Mouse (Mus musculus): ENCODE results near the gene Prune2. TPM values are rescaled to one million over a fixed set of nuclear protein-coding genes. Genes with fewer than 3 reads are reported as not detected.

Gene Prune2
- total RNA-seq, 1 experiment from 2014 or later: 0.12 TPM

DNA sequence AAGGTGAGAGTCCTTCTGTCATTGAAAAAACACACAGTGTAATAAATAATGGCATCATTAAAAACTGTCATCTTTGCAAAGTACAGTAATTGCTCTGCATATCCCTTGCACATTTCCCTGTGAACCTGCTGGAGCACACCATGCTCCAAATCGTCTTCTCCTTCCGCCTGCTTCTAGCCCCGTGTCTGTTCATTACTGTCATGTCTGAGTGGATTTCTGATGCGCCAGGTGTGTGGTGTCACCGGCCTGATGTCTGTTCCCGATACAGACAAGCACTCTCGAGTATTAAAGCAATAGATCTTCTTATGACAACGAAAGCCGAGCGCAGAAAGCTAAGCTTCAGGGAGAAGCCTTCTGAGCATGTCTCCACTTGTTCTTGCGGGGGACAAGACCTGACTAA is 32.1 kb downstream of the Prune2 start:
- ATAC-seq (ENCODE audit: extremely low read depth, insufficient number of reproducible peaks, low FRiP score, poor library complexity, severe bottlenecking): no peak

DNA sequence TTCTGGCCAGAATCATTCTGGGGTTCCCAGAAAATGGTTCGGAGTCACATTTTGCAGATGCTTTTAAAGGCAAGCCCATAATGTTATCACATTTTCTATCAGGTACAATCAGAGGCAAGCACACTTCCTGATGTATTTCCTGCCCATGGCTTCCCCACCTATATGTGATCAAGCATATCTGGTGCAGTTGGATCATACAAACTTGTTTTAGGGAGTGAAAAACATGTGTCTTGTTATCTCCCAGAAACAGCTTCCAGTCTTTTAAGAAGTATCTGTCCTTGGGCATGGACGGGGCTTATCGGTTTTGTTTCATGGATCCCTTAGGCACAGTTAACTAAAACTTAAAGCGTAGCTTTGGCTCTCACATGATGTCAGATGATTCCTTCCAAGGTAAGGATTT is 36.2 kb downstream of the Prune2 start:
- no peak for ATAC-seq (ENCODE audit: extremely low read depth, insufficient number of reproducible peaks, low FRiP score, poor library complexity, severe bottlenecking)

DNA sequence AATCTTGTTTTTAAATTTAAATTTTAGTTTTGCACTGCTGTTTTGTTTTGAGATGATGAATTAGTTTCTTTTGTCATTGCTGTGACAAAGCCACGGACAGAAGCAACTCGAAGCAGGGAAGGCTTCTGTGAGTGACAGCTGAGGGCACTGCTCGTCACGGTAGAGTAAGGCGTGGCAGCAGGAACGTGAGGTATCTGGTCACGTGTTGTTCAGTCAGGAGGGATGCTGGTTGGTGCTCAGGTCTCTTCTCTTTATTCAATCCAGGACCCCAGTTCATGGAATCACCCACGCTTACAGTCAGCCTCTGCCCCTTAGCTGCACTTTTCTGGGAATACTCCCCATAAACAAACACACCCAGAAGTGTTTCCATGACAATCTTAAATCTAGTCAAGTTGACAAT is 38.3 kb downstream of the Prune2 start:
- ATAC-seq (ENCODE audit: extremely low read depth, insufficient number of reproducible peaks, low FRiP score, poor library complexity, severe bottlenecking): no peak

DNA sequence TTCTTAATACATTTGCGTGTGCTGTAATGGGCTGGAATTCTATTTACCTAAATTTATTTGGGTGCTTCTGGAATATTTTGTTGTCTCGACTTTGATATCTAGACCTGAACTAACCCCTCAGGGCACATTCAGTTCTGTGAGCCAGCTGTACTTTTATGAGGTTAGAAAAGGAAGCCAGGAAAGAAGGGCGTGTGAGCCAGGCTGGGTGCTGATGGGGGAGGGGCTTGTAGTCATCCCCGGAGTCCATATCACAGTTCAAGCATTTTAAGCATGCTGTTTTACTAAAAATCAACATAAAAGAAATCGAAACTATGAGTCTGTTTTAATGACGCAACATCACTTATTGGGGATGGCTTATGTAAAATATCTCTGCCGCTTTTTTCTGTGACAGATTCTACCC is 42.0 kb downstream of the Prune2 start:
- no peak for ATAC-seq (ENCODE audit: extremely low read depth, insufficient number of reproducible peaks, low FRiP score, poor library complexity, severe bottlenecking)

DNA sequence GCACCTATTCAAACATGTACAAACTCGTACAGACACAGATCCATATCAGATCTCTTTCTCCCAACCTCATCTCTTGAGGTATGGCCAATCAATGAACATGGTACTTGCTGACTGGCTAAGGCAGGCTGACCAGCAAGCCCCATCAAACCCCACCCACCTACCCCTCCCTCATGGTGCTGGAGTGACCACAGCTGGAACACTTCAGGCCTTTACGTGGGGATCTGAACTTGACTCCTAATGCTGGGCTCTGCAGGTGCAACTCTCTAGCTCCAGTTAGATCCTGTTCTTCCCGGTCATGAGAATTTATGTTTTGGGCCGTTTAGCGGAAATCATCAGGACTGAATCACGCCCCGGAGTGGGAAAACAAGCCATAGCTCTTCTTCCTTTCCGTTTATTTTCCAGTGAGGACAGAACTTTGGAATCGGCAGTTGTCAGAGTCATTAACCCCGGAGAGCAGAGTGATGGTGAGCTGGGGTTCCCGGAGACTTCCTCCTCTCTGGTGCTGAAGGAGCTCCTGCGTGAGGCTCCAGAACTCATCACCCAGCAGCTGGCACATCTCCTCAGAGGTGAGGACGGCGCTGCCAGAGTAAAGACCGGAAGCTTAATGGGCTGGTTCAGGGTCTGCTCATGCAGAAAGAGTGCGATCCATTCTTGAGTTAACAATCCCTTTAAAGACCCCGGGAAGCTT is 50.4 kb downstream of the Prune2 start:
- no peak for ATAC-seq (ENCODE audit: extremely low read depth, insufficient number of reproducible peaks, low FRiP score, poor library complexity, severe bottlenecking)

DNA sequence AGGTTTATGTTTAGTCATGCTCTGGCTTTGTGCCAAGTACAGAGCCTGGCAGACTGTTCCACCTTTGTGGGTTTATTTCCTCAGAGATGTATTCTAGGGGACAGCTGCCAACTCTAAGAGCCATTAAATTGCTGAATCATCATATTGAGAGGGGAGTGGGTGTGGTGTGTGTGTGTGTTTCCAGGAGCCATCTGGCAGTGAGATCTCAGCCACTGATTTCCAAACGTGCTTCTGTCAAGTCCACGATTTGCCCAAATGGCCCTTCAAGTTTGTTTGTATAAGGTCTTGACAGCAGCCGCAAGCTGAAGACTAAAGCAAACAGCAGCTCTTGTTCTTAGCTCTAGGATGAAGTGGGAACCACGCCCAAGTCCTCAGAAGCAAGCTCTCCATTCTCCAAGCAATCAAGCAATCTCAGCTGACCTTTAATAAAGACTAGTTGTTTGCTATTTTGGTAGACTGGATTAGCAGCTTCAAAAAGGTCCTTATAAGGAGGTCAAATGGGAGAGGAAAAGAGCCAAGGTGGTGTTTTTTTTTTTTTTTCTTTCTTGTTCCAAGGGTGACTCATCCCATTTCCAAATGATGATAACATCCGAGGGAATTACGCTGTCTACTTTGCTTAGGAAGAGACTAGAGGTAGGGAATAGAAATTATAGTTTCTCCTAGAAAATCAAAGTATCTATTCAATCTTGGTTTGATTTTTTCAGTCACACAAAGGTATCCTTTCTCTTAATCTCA is 55.5 kb downstream of the Prune2 start:
- no peak for ATAC-seq (ENCODE audit: extremely low read depth, insufficient number of reproducible peaks, low FRiP score, poor library complexity, severe bottlenecking)

DNA sequence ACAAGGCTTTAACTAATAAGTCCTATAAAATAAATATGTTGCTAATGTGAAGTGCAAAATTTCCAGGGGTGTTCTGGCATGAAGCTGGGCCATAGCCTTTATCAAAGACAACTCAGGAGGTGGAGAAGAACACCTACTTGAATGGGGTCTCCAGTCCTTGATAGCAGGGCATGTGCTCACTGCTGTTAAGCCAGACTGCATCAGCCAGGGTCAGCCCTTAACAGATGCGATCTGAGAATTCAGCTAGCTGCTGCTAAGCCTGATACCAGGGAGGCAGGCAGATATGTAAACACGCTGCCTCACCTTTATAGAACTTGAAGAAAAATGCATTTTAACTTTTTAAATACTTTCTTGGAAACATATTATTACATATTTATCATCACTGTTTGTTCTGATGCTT is 57.2 kb downstream of the Prune2 start:
- no peak for ATAC-seq (ENCODE audit: extremely low read depth, insufficient number of reproducible peaks, low FRiP score, poor library complexity, severe bottlenecking)

DNA sequence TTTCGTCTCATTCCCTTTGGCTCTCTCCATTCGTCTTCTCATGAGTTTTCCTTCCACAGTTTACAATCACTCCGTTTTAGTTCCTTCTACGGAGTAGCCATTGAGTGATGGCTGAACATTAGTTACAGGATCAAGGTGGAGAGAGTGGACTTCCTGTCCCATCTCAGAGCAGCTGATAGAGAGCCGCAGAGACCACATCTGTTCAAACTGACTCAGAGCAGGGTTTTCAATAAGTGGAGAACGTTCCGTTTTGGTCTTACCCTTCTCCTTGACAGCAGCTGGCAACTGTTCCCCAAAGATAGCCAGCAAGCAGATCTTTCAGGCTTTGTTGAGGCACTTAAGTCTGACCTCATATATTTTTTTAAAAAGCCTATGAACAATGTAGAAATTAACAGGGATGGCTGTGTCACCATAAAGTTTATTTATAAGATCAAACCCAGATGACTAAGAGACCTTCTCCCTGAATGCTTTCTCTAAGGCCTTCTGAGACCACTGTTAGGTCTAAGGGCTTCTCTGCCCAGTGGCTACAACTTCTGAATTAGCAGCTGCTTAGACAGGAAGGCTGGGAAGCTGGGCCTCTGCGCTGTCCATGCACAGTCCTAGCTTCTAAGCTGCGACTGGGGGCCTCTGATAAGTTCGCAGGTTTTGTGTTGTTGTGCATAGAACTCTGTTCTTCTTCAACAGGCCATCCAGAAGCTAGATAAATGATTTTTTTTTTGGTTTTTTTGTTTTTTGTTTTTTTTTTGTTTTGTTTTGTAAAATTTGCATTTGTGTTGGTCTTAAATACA is 58.6 kb downstream of the Prune2 start:
- no peak for ATAC-seq (ENCODE audit: extremely low read depth, insufficient number of reproducible peaks, low FRiP score, poor library complexity, severe bottlenecking)

DNA sequence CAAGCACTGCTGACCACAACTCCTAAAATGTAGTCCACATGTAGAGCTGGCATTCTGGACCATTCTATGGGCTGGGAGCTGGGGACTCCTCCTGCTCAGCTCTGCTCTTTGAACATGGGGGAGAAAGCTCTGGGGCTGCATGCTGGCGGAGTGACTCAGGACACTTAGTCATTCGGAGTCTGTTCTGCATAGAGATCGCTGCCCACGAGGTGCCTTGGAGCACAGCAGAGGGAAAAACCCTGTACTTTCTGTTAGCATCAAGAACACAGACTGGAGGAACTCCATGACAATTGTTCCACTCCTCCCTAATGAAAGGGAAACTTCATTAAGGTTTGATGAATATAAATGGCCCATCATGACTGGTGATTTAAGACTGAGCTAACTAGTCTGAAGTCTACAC is 68.8 kb downstream of the Prune2 start:
- ATAC-seq (ENCODE audit: extremely low read depth, insufficient number of reproducible peaks, low FRiP score, poor library complexity, severe bottlenecking): no peak

DNA sequence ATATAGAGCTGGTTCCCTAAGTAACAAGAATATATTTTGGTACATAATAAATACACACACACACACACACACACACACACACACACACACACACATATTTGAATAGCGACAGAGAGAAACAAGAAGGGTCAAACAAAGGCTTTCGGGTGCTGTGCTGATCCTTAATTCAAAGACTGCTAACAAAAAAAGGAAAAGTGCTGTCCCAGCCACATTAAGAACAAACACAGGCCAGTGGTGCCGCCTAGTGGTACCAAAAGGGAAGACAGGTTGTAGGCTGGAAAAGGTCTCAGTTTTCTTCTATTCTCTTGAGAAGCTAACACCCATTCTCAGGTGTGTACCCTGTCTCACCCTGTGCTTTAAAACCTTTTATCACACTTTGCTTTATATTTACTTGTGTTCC is 74.4 kb downstream of the Prune2 start:
- ATAC-seq (ENCODE audit: extremely low read depth, insufficient number of reproducible peaks, low FRiP score, poor library complexity, severe bottlenecking): no peak

DNA sequence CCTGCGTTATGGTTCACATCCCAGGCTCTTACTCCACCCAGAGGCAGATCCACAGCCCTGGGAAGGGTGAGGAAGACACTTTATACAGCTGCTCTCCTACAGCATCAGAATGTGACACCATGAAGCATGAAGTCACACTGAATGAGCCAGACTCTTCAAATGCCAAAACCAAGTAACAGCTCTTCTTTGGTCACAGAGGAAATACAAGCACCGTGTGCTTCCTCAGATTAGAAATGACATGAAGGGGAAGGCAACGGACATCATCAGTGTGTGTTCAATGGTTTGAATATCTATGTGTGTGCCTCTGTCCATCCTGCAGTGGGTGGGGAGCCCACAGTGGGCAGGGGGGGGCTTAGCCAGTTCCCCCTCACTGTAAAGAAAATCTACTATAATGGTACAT is 76.4 kb downstream of the Prune2 start:
- ATAC-seq (ENCODE audit: extremely low read depth, insufficient number of reproducible peaks, low FRiP score, poor library complexity, severe bottlenecking): no peak

DNA sequence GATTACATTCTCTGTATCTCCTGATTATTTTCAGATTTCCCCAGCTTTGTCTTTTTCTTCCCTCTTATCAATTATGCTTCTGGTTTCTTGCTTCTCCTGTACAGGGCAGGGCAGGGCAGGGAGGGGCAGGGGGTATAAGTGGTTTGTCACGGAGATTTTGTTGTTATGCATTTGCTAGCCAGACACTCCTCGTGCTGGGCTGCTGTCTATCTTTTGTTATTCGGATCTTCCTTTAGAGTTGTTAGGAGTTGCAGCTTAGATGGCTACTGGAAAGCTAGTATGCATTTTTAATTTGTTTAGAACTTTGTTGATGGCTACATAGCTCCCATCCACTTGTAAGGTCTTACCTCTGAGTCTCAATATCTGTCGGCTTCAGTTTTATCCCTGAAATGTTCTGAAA is 91.0 kb downstream of the Prune2 start:
- ATAC-seq (ENCODE audit: extremely low read depth, insufficient number of reproducible peaks, low FRiP score, poor library complexity, severe bottlenecking): no peak

DNA sequence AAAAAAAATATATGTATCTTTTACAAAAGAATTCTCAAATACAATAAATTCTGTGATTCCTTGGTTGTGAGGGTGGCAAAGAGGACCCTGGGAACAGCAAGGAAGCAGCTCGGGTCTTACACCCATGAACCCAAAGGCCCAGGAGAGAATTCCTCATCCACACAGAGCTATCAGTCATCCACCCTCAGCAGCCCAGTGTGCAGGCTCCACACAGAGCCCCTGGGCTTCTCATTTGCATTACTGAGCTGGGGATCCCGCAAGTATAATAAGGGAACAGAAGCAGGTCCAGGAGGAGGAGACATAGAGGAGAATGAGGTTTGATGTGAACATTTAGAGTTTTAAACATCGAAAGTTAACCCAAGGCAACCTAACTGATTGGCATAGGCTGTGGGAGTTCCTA is 100.0 kb downstream of the Prune2 start:
- no peak for ATAC-seq (ENCODE audit: extremely low read depth, insufficient number of reproducible peaks, low FRiP score, poor library complexity, severe bottlenecking)

DNA sequence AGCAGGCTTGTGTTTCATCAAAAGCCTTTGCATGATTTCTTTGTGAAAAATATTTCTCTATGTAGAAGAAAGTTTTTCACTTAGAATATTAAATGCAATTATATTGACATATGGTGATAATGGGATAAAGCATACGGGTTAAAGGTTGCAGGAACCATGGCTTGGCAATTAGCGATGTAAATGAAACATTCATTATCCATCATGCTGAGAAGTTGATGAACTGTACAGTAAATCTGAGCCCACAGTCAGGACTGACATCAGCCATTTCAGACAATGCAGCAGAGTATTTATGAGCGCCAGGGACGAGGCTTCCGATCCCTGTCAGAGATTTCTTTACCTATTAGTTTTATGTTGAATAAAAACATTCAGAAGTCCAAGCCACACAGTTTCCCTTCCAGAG is 104.2 kb downstream of the Prune2 start:
- ATAC-seq (ENCODE audit: extremely low read depth, insufficient number of reproducible peaks, low FRiP score, poor library complexity, severe bottlenecking): no peak

DNA sequence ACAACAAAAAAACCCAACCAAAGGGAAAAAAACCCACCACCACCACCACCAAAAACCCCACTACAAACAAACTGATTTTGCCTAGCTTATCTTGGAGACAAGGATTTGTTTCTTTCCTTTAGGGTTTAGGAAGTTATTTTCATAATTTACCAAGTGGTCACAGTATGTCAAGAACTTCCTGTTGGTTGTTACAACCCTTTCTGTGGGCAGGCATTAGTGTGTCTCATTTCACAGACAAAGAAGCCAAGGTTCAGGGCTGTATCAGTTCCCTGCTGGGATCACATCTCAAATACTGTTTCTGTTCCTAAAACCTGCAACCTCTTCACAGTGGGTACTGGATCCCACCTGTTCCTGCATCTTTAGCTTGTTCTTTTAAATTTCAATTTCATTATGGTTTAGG is 108.5 kb downstream of the Prune2 start:
- ATAC-seq (ENCODE audit: extremely low read depth, insufficient number of reproducible peaks, low FRiP score, poor library complexity, severe bottlenecking): no peak

DNA sequence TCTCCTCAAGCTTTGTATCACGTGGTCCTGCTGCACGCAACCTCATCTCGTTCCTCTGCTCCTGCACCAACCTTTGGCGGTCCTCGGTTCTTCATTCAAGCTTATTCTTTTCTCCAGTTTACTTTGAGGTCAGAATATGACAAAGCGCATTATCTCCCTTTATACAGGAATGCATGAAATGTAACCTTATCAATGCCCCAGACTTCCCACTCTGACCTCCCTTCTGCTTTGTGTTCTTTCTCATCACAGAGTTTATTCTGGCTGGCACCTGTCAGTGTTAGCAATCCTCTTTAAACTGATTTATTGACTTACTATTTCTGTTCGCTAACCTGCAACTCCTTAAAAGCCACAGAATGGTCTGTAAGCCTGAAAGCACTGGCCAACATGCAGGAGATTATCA is 113.1 kb downstream of the Prune2 start:
- no peak for ATAC-seq (ENCODE audit: extremely low read depth, insufficient number of reproducible peaks, low FRiP score, poor library complexity, severe bottlenecking)

DNA sequence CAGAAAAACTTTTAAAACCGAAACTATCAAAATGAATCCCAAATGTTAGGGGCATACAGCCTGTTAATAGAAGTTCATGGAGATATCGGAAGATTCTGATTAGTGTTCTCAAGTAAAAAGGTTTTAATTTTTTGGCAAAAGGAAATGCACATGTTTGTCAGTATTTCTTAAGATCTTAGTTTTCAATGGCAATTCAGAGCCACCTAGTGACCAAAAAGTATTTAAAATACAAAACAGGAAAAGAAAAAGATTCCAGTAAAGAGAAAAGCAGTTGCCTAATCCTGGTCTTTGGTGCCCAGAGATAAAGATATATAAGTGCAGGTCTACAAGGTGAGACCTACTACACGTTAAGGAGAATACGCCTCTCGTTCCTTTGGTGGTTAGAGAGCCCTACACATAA is 115.3 kb downstream of the Prune2 start:
- no peak for ATAC-seq (ENCODE audit: extremely low read depth, insufficient number of reproducible peaks, low FRiP score, poor library complexity, severe bottlenecking)

DNA sequence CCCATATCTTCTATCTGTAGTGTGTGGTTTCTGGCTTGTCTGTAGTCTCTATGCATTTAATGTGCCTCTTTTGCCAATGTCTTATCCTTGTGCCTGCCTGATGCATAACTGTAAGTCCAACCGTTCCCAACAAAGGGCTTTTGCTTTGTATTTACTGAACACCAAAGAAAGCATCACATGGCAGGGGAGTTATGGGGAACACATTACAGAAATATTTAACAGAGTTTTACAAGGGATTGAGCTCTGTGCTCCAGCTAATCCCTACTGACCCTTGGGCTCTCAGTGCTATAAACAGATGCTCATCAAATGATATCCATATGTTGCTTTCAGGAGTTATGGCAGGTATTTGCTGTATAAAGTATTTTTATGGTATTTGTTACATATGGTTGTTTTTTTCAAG is 116.3 kb downstream of the Prune2 start:
- no peak for ATAC-seq (ENCODE audit: extremely low read depth, insufficient number of reproducible peaks, low FRiP score, poor library complexity, severe bottlenecking)

DNA sequence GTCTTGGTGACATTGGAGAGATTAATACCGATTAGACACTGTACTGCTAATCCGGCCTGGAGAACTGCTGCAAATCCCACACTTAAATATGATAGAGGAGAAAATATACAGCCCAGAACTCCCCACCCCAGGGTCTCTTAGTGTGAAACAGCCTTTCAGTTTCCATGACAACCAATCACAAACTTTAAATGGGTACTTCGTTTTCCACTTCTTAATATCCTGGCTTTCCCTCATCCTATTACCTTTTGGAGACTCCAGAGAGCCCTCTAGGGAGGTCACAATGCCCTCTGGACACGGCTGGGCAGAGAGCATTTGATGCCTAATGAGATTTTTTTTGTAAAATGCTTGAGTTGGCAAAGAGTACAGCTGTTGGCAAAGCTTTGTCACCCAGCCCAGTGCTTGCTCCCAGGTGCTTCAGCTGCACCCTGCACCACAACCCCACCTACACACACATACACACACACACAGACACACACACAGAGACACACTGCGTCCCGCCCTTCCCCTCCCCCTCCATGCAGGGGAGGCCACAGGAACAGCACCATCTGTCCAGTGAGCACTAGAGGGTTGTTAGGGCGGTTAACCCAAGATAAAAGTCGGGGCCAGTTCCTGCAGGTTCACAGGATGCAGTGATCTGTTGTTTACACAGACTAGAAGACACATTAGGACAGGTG is 122.9 kb downstream of the Prune2 start:
- no peak for ATAC-seq (ENCODE audit: extremely low read depth, insufficient number of reproducible peaks, low FRiP score, poor library complexity, severe bottlenecking)

DNA sequence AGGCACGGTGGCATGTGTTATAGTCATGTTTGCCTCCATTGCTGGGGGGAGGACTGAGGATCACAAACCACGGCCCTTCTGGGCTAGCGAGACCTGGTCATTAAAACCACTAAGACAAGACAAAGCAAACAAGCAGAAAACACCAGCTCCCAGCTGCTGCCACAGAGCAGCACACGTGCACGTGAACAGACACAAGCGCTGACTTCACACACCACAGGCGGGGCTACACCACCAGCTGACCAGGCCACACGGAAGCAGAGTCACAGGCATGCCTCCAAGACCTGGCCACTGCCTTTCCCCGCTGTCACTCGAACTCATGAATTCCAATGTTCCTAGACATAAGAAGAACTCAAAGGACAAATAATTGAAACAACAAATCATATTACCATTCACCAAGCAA is 125.5 kb downstream of the Prune2 start:
- ATAC-seq (ENCODE audit: extremely low read depth, insufficient number of reproducible peaks, low FRiP score, poor library complexity, severe bottlenecking): no peak

Measured in neutrophil, adult 5-6 weeks (primary cell).